Mouse (Mus musculus) midbrain, embryonic 13.5 days (tissue): Measurements from ENCODE around the gene Tmf1. TPM values are rescaled to one million over a fixed set of nuclear protein-coding genes. Genes with fewer than 3 reads are reported as not detected.
A peak's percentile ranks its signal among the peaks of the same experiment; 100 is the strongest.

Experiments used
- ATAC-seq: fragments of 200-750 bp; cut with Nextera tagmentation; 2 replicates; pipeline ENCODE4 v1.8.0; 2017; ENCODE audit warnings: mild to moderate bottlenecking, moderate TSS enrichment, moderate library complexity
- H3K27ac ChIP-seq: fragments of 300-500 bp; sonication (generic); 2 replicates; pipeline ENCODE4 v1.5.1; 2015; ENCODE audit warnings: inconsistent platforms, mild to moderate bottlenecking, moderate library complexity
- H3K27me3 ChIP-seq: fragments of 300-500 bp; sonication (generic); 2 replicates; pipeline ENCODE4 v1.6.1; 2015; ENCODE audit warnings: mild to moderate bottlenecking, inconsistent platforms
- H3K36me3 ChIP-seq: fragments of 300-500 bp; sonication (generic); 2 replicates; pipeline ENCODE4 v1.6.1; 2015; ENCODE audit warnings: mild to moderate bottlenecking, inconsistent platforms
- H3K4me1 ChIP-seq: fragments of 300-500 bp; sonication (generic); replicated peaks from 2 replicates; pipeline ENCODE4 v1.6.1; 2015; ENCODE audit warnings: inconsistent platforms
- H3K4me2 ChIP-seq: fragments of 300-500 bp; sonication (generic); replicated peaks from 2 replicates; pipeline ENCODE4 v1.6.1; 2015; ENCODE audit warnings: moderate library complexity, mild to moderate bottlenecking, inconsistent platforms
- H3K4me3 ChIP-seq: fragments of 300-500 bp; sonication (generic); replicated peaks from 2 replicates; pipeline ENCODE4 v1.5.1; 2015; ENCODE audit warnings: mild to moderate bottlenecking, inconsistent platforms
- H3K9ac ChIP-seq: fragments of 300-500 bp; sonication (generic); replicated peaks from 2 replicates; pipeline ENCODE4 v1.6.1; 2015; ENCODE audit warnings: mild to moderate bottlenecking, inconsistent platforms
- H3K9me3 ChIP-seq: fragments of 300-500 bp; sonication (generic); 2 replicates; pipeline ENCODE4 v1.6.1; 2016; ENCODE audit warnings: mild to moderate bottlenecking, inconsistent platforms
- WGBS: fragments of 180-500 bp; shearing (Covaris S2); methylation state at CpG from one replicate; pipeline ENCODE4 v1.1.7; 2015; 5-methylcytosine and 5-hydroxymethylcytosine counted together
- polyA plus RNA-seq: library from polyadenylated mRNA; unstranded; fragments of >200 nt; fragmentation: Nextera tagmentation; extraction: Ambion mirVana; gene quantifications from 2 replicates; pipeline ENCODE4 v1.2.1, GENCODE M21; 2015

The Tmf1 gene
- polyA plus RNA-seq, 1 experiment from 2014 or later: 37.7 TPM

- ATAC-seq: no peak
- H3K4me2 ChIP-seq: no peak overlapping the region
- H3K36me3 ChIP-seq: peaks cover 35% of the 10 kb centered on the region
- no peaks in the 10 kb centered on the region for H3K27me3 ChIP-seq
- H3K4me3 ChIP-seq: no peak overlapping the region
- no peak overlapping the region for H3K27ac ChIP-seq
- peaks cover 25% of the 10 kb centered on the region for H3K4me1 ChIP-seq
- no peak overlapping the region for H3K9ac ChIP-seq
- no peaks in the 10 kb centered on the region for H3K9me3 ChIP-seq
- WGBS: 89% methylated on average over 11 of the region's 11 CpGs
Observed at GRCm38 (mm10) chr6:97175716-97176115, 3.2 kb downstream of the Tmf1 start.

- H3K4me2 ChIP-seq: no peak overlapping the region
- peaks cover 2% of the 10 kb centered on the region; the same call in 1 of the 2 replicates for H3K36me3 ChIP-seq
- ATAC-seq: no peak
- H3K4me3 ChIP-seq: no peak overlapping the region
- H3K4me1 ChIP-seq: peaks cover 23% of the 10 kb centered on the region
- H3K27ac ChIP-seq: no peak overlapping the region
- 76% methylated on average over 6 of the region's 6 CpGs for WGBS
- H3K9me3 ChIP-seq: no peaks in the 10 kb centered on the region
- no peak overlapping the region for H3K9ac ChIP-seq
- H3K27me3 ChIP-seq: 0 out of 2 replicates have a peak, but pooled peaks cover 6% of the 10 kb centered on the region
Observed at GRCm38 (mm10) chr6:97150156-97150555, 28.8 kb downstream of the Tmf1 start.

GRCm38 (mm10) chr6:97149721-97150120, 29.2 kb downstream of the Tmf1 start:
- H3K27me3 ChIP-seq: 0 out of 2 replicates have a peak, but pooled peaks cover 6% of the 10 kb centered on the region
- H3K9me3 ChIP-seq: no peaks in the 10 kb centered on the region
- H3K9ac ChIP-seq: no peak overlapping the region
- no peak overlapping the region for H3K4me2 ChIP-seq
- peaks cover 23% of the 10 kb centered on the region for H3K4me1 ChIP-seq
- 88% methylated on average over 2 of the region's 2 CpGs for WGBS
- H3K4me3 ChIP-seq: no peak overlapping the region
- peaks cover 2% of the 10 kb centered on the region; the same call in 1 of the 2 replicates for H3K36me3 ChIP-seq
- no peak overlapping the region for H3K27ac ChIP-seq
- ATAC-seq: no peak

- peak within 1 kb of the TSS; percentile 80 for H3K27ac ChIP-seq
- peak; percentile 83 for ATAC-seq
- H3K9ac ChIP-seq: peak within 1 kb of the TSS; percentile 84
- no peaks in the 10 kb centered on the region for H3K9me3 ChIP-seq
- under 1% methylated on average over 56 of the region's 56 CpGs for WGBS
- H3K36me3 ChIP-seq: peaks cover 2% of the 10 kb centered on the region; the same call in 1 of the 2 replicates
- peaks cover 27% of the 10 kb centered on the region for H3K4me1 ChIP-seq
- H3K4me3 ChIP-seq: peak within 1 kb of the TSS; percentile 67
- peak within 1 kb of the TSS; percentile 96 for H3K4me2 ChIP-seq
- 0 out of 2 replicates have a peak, but pooled peaks cover 6% of the 10 kb centered on the region for H3K27me3 ChIP-seq
Observed at GRCm38 (mm10) chr6:97148383-97149251, 30.3 kb downstream of the Tmf1 start, which contains the start of gene Eogt. Gene Eogt (minus strand): TSS chr6:97149182.

- peak overlapping the region; percentile 80 for H3K27ac ChIP-seq
- peak overlapping the region; percentile 96 for H3K4me2 ChIP-seq
- H3K4me3 ChIP-seq: peak overlapping the region; percentile 67
- peaks cover 27% of the 10 kb centered on the region for H3K4me1 ChIP-seq
- WGBS: 14% methylated on average over 18 of the region's 18 CpGs
- 0 out of 2 replicates have a peak, but pooled peaks cover 6% of the 10 kb centered on the region for H3K27me3 ChIP-seq
- peaks cover 2% of the 10 kb centered on the region; the same call in 1 of the 2 replicates for H3K36me3 ChIP-seq
- H3K9ac ChIP-seq: peak overlapping the region; percentile 84
- H3K9me3 ChIP-seq: no peaks in the 10 kb centered on the region
- ATAC-seq: peak; percentile 55
Observed at GRCm38 (mm10) chr6:97147755-97148382, 31.1 kb downstream of the Tmf1 start.

- ATAC-seq: no peak
- 85% methylated on average over 7 of the region's 7 CpGs for WGBS
- Histone ChIP-seq H3K27me3 (0 out of 2 replicates have a peak, but pooled peaks cover 6% of the 10 kb centered on the region), H3K4me2 (no peak overlapping the region), H3K9ac (no peak overlapping the region), H3K4me1 (peaks cover 27% of the 10 kb centered on the region), H3K9me3 (no peaks in the 10 kb centered on the region), H3K36me3 (no peaks in the 10 kb centered on the region), H3K4me3 (no peak overlapping the region), H3K27ac (no peak overlapping the region)
Observed at GRCm38 (mm10) chr6:97145156-97145555, 33.8 kb downstream of the Tmf1 start.

- Histone ChIP-seq H3K27me3 (0 out of 2 replicates have a peak, but pooled peaks cover 6% of the 10 kb centered on the region), H3K4me2 (no peak overlapping the region), H3K4me1 (peaks cover 27% of the 10 kb centered on the region), H3K4me3 (no peak overlapping the region), H3K9me3 (no peaks in the 10 kb centered on the region), H3K9ac (no peak overlapping the region), H3K27ac (no peak overlapping the region), H3K36me3 (peaks cover 6% of the 10 kb centered on the region; the same call in 1 of the 2 replicates)
- no peak for ATAC-seq
- WGBS: 57% methylated on average over 7 of the region's 7 CpGs
Observed at GRCm38 (mm10) chr6:97144359-97144758, 34.6 kb downstream of the Tmf1 start.

- H3K4me1 ChIP-seq: peaks cover 12% of the 10 kb centered on the region
- no peak overlapping the region for H3K9ac ChIP-seq
- 90% methylated on average over 8 of the region's 8 CpGs for WGBS
Observed at GRCm38 (mm10) chr6:97142611-97143010, 36.3 kb downstream of the Tmf1 start.

GRCm38 (mm10) chr6:97141811-97142210, 37.1 kb downstream of the Tmf1 start:
- H3K9me3 ChIP-seq: no peaks in the 10 kb centered on the region
- H3K27ac ChIP-seq: no peak overlapping the region
- peaks cover 6% of the 10 kb centered on the region; the same call in 1 of the 2 replicates for H3K4me1 ChIP-seq
- WGBS: 88% methylated on average over 7 of the region's 7 CpGs
- no peak overlapping the region for H3K9ac ChIP-seq
- ATAC-seq: no peak
- H3K27me3 ChIP-seq: 0 out of 2 replicates have a peak, but pooled peaks cover 6% of the 10 kb centered on the region
- peaks cover 7% of the 10 kb centered on the region; the same call in 1 of the 2 replicates for H3K36me3 ChIP-seq
- H3K4me2 ChIP-seq: no peak overlapping the region
- H3K4me3 ChIP-seq: no peak overlapping the region

More at GRCm38 (mm10) chr6:97142611-97143010, 36.3 kb downstream of the Tmf1 start:
- Histone ChIP-seq H3K27me3 (0 out of 2 replicates have a peak, but pooled peaks cover 6% of the 10 kb centered on the region), H3K4me2 (no peak overlapping the region), H3K36me3 (peaks cover 7% of the 10 kb centered on the region; the same call in 1 of the 2 replicates), H3K4me3 (no peak overlapping the region), H3K9me3 (no peaks in the 10 kb centered on the region), H3K27ac (no peak overlapping the region)
- no peak for ATAC-seq

- Histone ChIP-seq H3K27ac (no peak overlapping the region), H3K9me3 (no peaks in the 10 kb centered on the region), H3K36me3 (no peaks in the 10 kb centered on the region), H3K4me3 (no peak overlapping the region), H3K4me2 (no peak overlapping the region), H3K27me3 (no peaks in the 10 kb centered on the region), H3K4me1 (no peaks in the 10 kb centered on the region), H3K9ac (no peak overlapping the region)
- no peak for ATAC-seq
- 85% methylated on average over 5 of the region's 5 CpGs for WGBS
Observed at GRCm38 (mm10) chr6:97132707-97133303, 46.1 kb downstream of the Tmf1 start.

- no peak for ATAC-seq
- Histone ChIP-seq H3K4me1 (no peaks in the 10 kb centered on the region), H3K9me3 (no peaks in the 10 kb centered on the region), H3K36me3 (no peaks in the 10 kb centered on the region), H3K9ac (no peak overlapping the region), H3K27me3 (no peaks in the 10 kb centered on the region), H3K4me2 (no peak overlapping the region), H3K4me3 (no peak overlapping the region), H3K27ac (no peak overlapping the region)
- 89% methylated on average over 4 of the region's 4 CpGs for WGBS
Observed at GRCm38 (mm10) chr6:97131808-97132207, 47.1 kb downstream of the Tmf1 start.
